Mouse (Mus musculus) retina, adult 2 months (tissue): ENCODE results near the gene Cdc20b.

Experiments
- DNase-seq: peaks from one replicate; pipeline ENCODE4 v3.0.0-alpha.2; 2012; ENCODE audit warnings: low read depth, low spot score

The Cdc20b gene

GRCm38 (mm10) chr13:113023274-113024143, 11.4 kb upstream of the Cdc20b start:
- DNase-seq: no peak

- DNase-seq: no peak
These were observed 3.6 kb upstream of the Cdc20b start for GRCm38 (mm10) chr13:113031351-113031750.

- no peak for DNase-seq
These were observed 2.9 kb upstream of the Cdc20b start for GRCm38 (mm10) chr13:113031792-113032571.

DNA sequence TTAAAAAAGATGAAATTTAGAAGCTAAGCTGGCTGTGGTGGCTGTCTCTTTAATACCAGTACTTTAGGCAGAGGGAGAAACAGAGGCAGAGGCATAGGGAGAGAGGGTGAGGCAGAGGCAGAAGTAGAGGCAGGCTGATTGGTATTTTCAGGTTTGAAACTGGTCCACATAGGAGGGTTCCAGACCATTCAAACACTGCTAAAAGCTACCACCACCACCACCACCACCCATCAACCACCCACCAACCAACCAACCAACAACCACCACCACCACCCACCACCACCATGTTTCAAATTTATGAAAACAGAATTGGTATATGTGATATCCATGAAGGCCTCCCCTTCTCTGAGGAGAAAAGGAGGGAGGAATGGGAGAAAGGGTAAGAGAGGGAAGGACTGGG, 2.1 kb upstream of the Cdc20b start:
- DNase-seq: no peak

DNA sequence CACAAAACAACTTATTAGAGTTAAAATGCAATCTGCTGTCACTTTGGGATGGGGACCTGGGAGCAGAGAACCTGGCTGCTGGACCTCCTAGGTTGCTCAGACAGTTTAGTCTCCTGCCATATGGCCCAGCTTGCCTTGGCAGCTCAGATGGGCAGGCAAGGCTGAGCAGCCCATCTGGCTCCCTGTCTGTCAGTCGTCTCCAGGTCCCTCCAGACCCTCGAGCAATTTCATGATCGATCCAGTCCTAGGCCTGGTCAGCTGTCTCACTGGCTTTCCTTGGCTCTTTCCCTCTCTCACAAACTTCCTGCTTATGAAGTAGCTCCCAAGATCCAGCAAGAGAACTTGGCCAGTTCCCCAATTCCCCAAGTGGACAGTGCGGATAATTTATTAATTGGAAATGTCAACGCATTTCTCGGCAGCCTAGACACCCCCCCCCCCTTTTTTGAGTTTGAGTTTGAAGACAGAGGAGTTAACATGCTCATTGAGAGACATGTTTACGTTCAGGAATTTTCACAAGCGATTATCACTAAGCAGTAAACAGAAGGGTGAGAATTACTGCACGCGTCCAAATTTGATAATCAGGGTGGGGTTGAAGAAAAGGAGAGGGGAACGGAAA, 532 bp upstream of the Cdc20b start:
- no peak for DNase-seq

GRCm38 (mm10) chr13:113035852-113036251, 941 bp downstream of the Cdc20b start:
- DNase-seq: peak; percentile 64

DNA sequence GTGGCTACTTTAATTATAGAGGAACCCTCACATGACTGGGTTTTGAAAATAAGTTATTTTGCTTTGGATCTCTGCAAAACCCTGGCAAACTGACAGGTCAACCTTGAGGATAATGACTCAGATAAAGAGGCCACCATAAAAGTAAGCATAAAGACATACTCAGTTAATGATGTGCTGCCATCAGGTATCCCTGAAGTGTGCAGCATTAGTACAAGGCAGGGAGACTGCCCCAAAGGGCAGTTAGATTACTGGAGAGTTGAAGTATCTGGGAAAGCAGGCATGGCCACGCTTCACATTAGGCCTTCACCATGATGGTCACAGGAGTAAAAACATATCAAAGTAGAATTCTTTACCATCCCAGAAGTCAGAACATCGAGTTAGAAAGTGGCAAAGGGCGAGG, 10.0 kb downstream of the Cdc20b start:
- DNase-seq: no peak

GRCm38 (mm10) chr13:113045458-113046110, 10.7 kb downstream of the Cdc20b start:
- no peak for DNase-seq

- no peak for DNase-seq
These were observed 11.4 kb downstream of the Cdc20b start, which contains the start of gene Gpx8 for GRCm38 (mm10) chr13:113046211-113046883. TSS of gene Gpx8 (minus strand) at chr13:113046410.

- no peak for DNase-seq
These were observed 12.1 kb downstream of the Cdc20b start for GRCm38 (mm10) chr13:113047018-113047417.

DNA sequence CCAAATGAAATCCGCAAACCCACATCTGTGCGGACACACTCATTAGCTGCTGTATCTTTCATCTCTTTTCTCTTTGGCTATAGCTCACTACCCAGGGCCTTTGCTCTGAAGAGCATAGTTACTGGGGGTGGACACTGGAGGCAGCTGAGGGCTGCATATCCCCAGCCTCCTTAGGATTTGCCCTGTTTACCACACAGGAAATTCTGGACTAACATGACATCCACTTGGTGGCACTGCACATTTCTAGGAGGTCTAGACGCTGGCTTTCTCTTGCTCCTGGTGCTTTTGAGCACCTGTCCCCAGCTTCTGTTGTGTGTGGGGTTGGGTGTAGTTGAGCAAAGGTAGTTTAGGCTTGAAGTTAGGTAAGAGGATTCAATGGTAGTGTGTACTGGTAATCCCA, 12.7 kb downstream of the Cdc20b start:
- DNase-seq: no peak

- DNase-seq: no peak
These were observed 19.3 kb downstream of the Cdc20b start for GRCm38 (mm10) chr13:113054230-113054629.

DNA sequence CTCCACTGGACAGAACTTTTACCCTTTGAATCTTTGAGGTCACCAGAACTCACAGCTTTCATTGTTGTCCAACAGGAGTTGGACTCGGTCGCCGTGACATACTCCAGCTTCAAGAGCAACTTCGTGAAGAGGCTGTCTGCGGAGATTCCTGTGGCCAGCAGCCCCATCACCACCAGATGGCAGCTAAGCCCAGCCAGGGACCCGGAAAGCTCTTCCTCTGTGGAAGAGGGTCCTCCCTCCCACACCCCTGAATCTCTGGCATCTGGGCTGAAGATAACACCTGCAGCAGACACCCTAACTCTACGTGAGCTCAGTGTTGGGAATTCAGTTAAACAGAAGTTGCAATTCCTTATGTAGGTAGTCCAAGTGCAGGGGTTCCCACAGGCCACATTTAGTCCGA, 20.9 kb downstream of the Cdc20b start:
- no peak for DNase-seq

DNA sequence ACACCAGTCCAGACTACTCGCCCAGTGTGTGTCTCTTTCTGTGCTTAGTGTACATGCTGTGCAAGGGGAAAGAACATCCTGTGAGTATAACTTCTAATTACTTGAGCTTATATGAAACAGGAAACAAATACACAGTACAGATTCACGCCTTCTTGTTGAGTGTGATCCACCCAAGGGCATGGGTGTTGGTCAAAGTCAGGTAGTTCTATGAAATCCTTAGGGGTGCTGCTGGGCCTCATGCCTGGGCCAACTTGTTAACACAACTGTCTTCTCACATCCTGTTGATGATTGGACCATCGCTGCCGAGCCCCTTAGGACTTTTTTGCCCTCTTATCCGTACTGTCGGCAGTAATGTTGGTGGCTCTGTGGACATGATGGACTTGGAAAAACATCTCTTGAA, 26.8 kb downstream of the Cdc20b start:
- no peak for DNase-seq

GRCm38 (mm10) chr13:113064542-113064941, 29.6 kb downstream of the Cdc20b start:
- no peak for DNase-seq

DNA sequence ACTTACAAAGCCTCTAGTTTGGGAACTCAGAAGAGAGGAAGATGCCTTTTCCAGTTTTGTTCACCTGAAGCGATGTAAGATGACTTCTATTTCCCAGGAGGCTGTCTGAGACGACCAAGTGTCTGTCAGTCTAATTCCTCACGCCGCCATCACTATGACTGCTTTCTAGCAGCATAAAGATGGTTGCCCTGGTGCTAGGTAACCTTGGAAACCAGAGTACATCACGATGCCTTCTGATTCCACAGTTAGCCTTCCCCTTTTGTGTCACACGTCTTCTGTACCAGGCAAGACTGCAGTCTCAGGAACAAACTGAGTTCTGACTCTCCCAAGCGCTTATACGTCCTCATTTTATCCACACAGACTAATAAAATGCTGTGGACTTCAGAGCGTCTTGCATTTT, 44.1 kb downstream of the Cdc20b start:
- no peak for DNase-seq

DNA sequence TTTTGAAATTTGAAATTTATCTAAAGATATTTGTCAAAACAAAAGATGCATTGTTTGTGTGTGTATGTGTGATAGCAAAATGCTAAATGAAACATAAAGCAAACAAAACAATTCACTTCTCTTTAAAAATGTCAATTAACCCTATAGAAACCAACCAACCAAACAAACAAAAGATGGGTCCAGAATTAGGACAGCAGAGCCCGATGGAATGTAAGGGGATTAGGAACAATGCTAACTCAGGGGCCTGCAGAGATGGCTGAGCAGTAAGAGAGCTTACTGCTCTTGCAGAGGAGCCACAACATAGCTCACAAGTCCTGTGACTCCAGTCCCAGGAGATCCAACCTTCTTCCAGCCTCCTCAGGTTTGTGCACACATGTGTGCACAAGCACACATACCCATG, 47.2 kb downstream of the Cdc20b start:
- no peak for DNase-seq

DNA sequence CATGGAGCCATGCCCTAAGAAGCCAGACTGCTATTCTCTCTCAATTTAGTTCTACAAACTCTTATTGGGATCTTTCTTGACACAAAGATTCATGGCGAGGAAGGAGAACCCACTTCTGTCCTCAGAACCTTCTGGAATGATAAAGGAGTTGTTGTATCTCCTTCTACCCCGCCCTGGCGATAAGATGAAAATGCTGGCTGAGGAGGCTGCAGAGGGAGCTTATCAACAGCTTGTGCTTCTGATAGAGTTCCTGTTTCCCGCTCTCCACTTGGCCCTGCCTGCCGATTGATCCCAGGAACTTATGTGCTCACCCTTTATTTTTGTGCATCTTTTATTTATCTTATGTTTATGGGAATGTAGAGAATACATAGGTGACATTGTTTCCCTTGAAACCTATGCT, 49.8 kb downstream of the Cdc20b start:
- no peak for DNase-seq

DNA sequence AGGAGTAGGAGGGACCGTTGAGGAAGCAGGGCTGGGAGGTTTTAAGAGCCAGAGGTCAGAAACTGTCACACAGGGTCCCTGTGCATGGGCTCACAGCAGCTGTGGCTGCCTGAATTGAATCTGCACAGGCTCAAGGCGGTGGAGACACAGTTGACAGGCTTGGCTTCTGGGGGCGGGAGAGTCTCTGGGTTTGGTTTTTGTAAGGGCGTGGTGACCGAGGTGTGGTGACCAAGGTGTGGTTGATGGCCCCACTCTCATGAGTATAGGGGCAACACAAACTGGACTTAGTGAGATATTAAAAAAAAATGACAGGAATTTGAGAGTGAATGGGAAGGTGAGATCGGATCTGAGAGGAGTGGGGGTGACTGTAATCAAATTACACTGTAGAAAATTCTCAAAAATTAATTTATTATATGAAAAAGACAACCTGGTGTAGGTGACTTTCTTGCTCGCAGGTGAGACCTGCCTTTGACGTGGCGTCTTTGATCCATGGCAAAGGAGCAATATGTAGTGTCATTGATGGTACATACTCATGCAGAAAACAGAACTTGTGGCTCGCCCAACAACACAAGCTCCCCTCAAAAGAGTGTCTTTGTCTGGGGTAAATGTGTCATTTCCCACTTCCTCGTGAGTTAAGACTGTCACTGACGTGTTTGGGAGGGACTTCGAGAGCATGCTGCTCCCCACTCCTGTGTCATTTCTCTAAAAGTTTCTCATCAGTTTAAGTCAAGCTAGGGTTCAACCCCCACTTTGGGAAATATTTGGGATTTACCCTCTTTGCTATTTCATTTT, 52.5 kb downstream of the Cdc20b start:
- no peak for DNase-seq

- DNase-seq: no peak
These were observed 55.6 kb downstream of the Cdc20b start for GRCm38 (mm10) chr13:113090489-113090888.
